Mouse (Mus musculus): ENCODE results near the gene Bach2.

The Bach2 gene

GRCm38 (mm10) chr4:32544821-32545545, 306.4 kb downstream of the Bach2 start:
- in situ Hi-C loops (cut with MboI, MseI): no loop called here

- in situ Hi-C loops (cut with MboI, MseI): no loop called here
Measured at GRCm38 (mm10) chr4:32545548-32545947, 306.9 kb downstream of the Bach2 start.

GRCm38 (mm10) chr4:32549150-32549549, 310.5 kb downstream of the Bach2 start:
- in situ Hi-C loops (cut with MboI, MseI): no loop called here

- in situ Hi-C loops (cut with MboI, MseI): loop anchor here in 1 of 2 experiments (25.0 kb wide), 1 partner anchor 1036 kb away; no protein-coding TSS in a partner anchor
Measured at GRCm38 (mm10) chr4:32551337-32551736, 312.7 kb downstream of the Bach2 start.

- in situ Hi-C loops (cut with MboI, MseI): loop anchor here in 1 of 2 experiments (25.0 kb wide), 1 partner anchor 1032 kb away; no protein-coding TSS in a partner anchor
Measured at GRCm38 (mm10) chr4:32555506-32555905, 316.9 kb downstream of the Bach2 start.

- in situ Hi-C loops (cut with MboI, MseI): loop anchor here (10.0 to 25.0 kb wide), 4 partner anchors 195 to 1027 kb away; no protein-coding TSS in a partner anchor
Measured at GRCm38 (mm10) chr4:32560246-32560645, 321.6 kb downstream of the Bach2 start.

GRCm38 (mm10) chr4:32560724-32561554, 322.3 kb downstream of the Bach2 start:
- in situ Hi-C loops (cut with MboI, MseI): loop anchor here (10.0 to 25.0 kb wide), 4 partner anchors 196 to 1026 kb away; no protein-coding TSS in a partner anchor

GRCm38 (mm10) chr4:32561555-32562095, 323.0 kb downstream of the Bach2 start:
- in situ Hi-C loops (cut with MboI, MseI): loop anchor here (10.0 to 25.0 kb wide), 4 partner anchors 197 to 1026 kb away; no protein-coding TSS in a partner anchor

- in situ Hi-C loops (cut with MboI, MseI): loop anchor here (10.0 to 25.0 kb wide), 4 partner anchors 198 to 1025 kb away; no protein-coding TSS in a partner anchor
Measured at GRCm38 (mm10) chr4:32562319-32563115, 323.9 kb downstream of the Bach2 start.

GRCm38 (mm10) chr4:32564416-32564815, 325.8 kb downstream of the Bach2 start:
- in situ Hi-C loops (cut with MboI, MseI): loop anchor here (10.0 to 25.0 kb wide), 4 partner anchors 200 to 1023 kb away; no protein-coding TSS in a partner anchor

- in situ Hi-C loops (cut with MboI, MseI): loop anchor here (10.0 to 25.0 kb wide), 4 partner anchors 200 to 1022 kb away; no protein-coding TSS in a partner anchor
Measured at GRCm38 (mm10) chr4:32564918-32565317, 326.3 kb downstream of the Bach2 start.

- in situ Hi-C loops (cut with MboI, MseI): loop anchor here (10.0 to 25.0 kb wide), 4 partner anchors 204 to 1018 kb away; no protein-coding TSS in a partner anchor
Measured at GRCm38 (mm10) chr4:32569054-32569453, 330.4 kb downstream of the Bach2 start.

- in situ Hi-C loops (cut with MboI, MseI): loop anchor here (5.0 to 25.0 kb wide), 5 partner anchors 48 to 1017 kb away; no protein-coding TSS in a partner anchor
Measured at GRCm38 (mm10) chr4:32569995-32570938, 331.7 kb downstream of the Bach2 start.

- in situ Hi-C loops (cut with MboI, MseI): loop anchor here (5.0 to 25.0 kb wide), 3 partner anchors 49 to 1016 kb away; no protein-coding TSS in a partner anchor
Measured at GRCm38 (mm10) chr4:32570939-32571317, 332.3 kb downstream of the Bach2 start.

GRCm38 (mm10) chr4:32571441-32571840, 332.8 kb downstream of the Bach2 start:
- in situ Hi-C loops (cut with MboI, MseI): loop anchor here (5.0 to 25.0 kb wide), 3 partner anchors 49 to 1016 kb away; no protein-coding TSS in a partner anchor

- in situ Hi-C loops (cut with MboI, MseI): loop anchor here (5.0 to 25.0 kb wide), 3 partner anchors 50 to 1015 kb away; no protein-coding TSS in a partner anchor
Measured at GRCm38 (mm10) chr4:32572118-32572517, 333.5 kb downstream of the Bach2 start.

GRCm38 (mm10) chr4:32573586-32573985, 335.0 kb downstream of the Bach2 start:
- in situ Hi-C loops (cut with MboI, MseI): loop anchor here (5.0 to 25.0 kb wide), 3 partner anchors 51 to 1014 kb away; no protein-coding TSS in a partner anchor

GRCm38 (mm10) chr4:32574604-32575003, 336.0 kb downstream of the Bach2 start:
- in situ Hi-C loops (cut with MboI, MseI): loop anchor here (5.0 to 25.0 kb wide), 3 partner anchors 52 to 1013 kb away; no protein-coding TSS in a partner anchor

GRCm38 (mm10) chr4:32575165-32575564, 336.6 kb downstream of the Bach2 start:
- in situ Hi-C loops (cut with MboI, MseI): loop anchor here in 1 of 2 experiments (10.0 kb wide), 1 partner anchor 520 kb away; no protein-coding TSS in a partner anchor
